Mouse (Mus musculus) heart, embryonic 13.5 days (tissue): ENCODE data around the gene Fto. TPM values are rescaled to one million over a fixed set of nuclear protein-coding genes. Genes with fewer than 3 reads are reported as not detected.

ENCODE experiments used
- ATAC-seq: fragments of 200-750 bp; cut with Nextera tagmentation; 2 replicates; pipeline ENCODE4 v1.8.0; 2017; ENCODE audit warnings: moderate TSS enrichment; ENCODE audit not compliant: insufficient number of reproducible peaks, low FRiP score, low TSS enrichment; ENCODE audit errors: extremely low read depth
- H3K27ac ChIP-seq: fragments of 300-500 bp; sonication (generic); replicated peaks from 2 replicates; pipeline ENCODE4 v1.5.1; 2015; ENCODE audit warnings: moderate library complexity, mild to moderate bottlenecking, inconsistent platforms
- H3K27me3 ChIP-seq: fragments of 300-500 bp; sonication (generic); replicated peaks from 2 replicates; pipeline ENCODE4 v1.6.1; 2015; ENCODE audit warnings: mild to moderate bottlenecking, inconsistent platforms
- H3K36me3 ChIP-seq: fragments of 300-500 bp; sonication (generic); 2 replicates; pipeline ENCODE4 v1.6.1; 2015; ENCODE audit warnings: mild to moderate bottlenecking, inconsistent platforms
- H3K4me1 ChIP-seq: fragments of 300-500 bp; sonication (generic); 2 replicates; pipeline ENCODE4 v1.6.1; 2015; ENCODE audit warnings: inconsistent platforms
- H3K4me2 ChIP-seq: fragments of 300-500 bp; sonication (generic); 2 replicates; pipeline ENCODE4 v1.6.1; 2015; ENCODE audit warnings: inconsistent platforms, mild to moderate bottlenecking, moderate library complexity
- H3K4me3 ChIP-seq: fragments of 300-500 bp; sonication (generic); 2 replicates; pipeline ENCODE4 v1.5.1; 2015; ENCODE audit warnings: moderate library complexity, mild to moderate bottlenecking, inconsistent platforms
- H3K9ac ChIP-seq: fragments of 300-500 bp; sonication (generic); 2 replicates; pipeline ENCODE4 v1.6.1; 2015; ENCODE audit warnings: inconsistent platforms, mild to moderate bottlenecking, moderate library complexity
- H3K9me3 ChIP-seq: fragments of 300-500 bp; sonication (generic); 2 replicates; pipeline ENCODE4 v1.6.1; 2016; ENCODE audit warnings: inconsistent platforms
- WGBS: fragments of 180-500 bp; shearing (Covaris S2); methylation state at CpG from one replicate; pipeline ENCODE4 v1.1.7; 2015; ENCODE audit warnings: mixed read lengths; 5-methylcytosine and 5-hydroxymethylcytosine counted together
- polyA plus RNA-seq: library from polyadenylated mRNA; unstranded; fragments of >200 nt; fragmentation: Nextera tagmentation; extraction: Ambion mirVana; gene quantifications from 2 replicates; pipeline ENCODE4 v1.2.1, GENCODE M21; 2015

The Fto gene
- polyA plus RNA-seq, 1 experiment from 2014 or later = 64.3 TPM

DNA sequence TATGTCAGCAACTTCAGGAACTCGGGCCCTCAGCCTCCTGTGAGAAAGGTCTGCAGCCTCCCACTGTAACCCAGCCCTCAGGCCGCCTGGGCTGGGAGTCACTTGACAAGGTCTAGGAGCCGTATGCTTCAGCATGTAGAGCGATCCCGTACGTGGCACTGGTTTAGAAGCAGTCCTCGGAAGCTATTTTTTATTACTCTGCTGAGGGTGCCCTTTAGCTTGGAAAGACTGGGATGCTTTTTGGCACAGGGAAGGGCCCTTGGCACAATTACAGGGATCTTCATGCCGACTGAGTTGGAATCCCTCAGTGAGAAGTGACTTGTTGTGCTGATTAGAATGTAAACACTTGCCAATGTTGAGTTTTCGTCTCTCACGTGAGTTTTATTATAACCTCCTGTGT, 191.6 kb downstream of the Fto start:
- H3K9me3 ChIP-seq = no peaks in the 10 kb centered on the region
- no peak for ATAC-seq
- 76% methylated on average over 10 of the region's 10 CpGs for WGBS
- no peak overlapping the region for H3K9ac ChIP-seq
- no peak overlapping the region for H3K4me2 ChIP-seq
- H3K36me3 ChIP-seq = no peaks in the 10 kb centered on the region
- H3K27ac ChIP-seq = no peak overlapping the region
- H3K27me3 ChIP-seq = no peaks in the 10 kb centered on the region
- peaks cover 55% of the 10 kb centered on the region for H3K4me1 ChIP-seq
- no peak overlapping the region for H3K4me3 ChIP-seq

DNA sequence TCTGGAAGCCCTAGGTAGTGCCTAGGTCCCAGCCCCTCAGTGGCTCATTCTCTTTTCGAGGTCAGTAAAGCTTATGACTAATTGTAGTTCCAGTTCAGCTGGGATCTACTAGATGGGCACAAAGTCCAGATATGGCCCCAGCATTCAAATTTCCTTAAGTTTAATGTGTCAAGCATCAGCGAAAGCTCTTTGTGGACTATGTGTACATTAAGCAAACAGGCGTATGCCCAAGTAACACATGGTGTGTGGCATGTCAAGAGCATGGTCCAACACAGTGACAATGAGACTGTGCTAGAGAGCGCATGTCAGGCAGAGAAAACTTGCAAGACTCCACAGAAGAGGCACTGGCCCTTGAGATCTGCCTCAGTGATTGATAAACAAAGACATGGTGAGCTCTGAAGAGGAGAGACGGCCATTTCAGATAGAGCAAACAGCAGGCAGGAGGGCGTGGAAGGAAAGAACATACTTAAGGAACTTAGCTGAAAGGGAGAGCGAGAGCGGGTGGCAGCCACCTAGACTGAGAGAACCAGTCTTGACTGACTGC, 192.2 kb downstream of the Fto start:
- 77% methylated on average over 8 of the region's 8 CpGs for WGBS
- Histone ChIP-seq H3K36me3 (no peaks in the 10 kb centered on the region), H3K27ac (no peak overlapping the region), H3K4me1 (peaks cover 60% of the 10 kb centered on the region), H3K9ac (no peak overlapping the region), H3K27me3 (no peaks in the 10 kb centered on the region), H3K4me2 (no peak overlapping the region), H3K9me3 (no peaks in the 10 kb centered on the region), H3K4me3 (no peak overlapping the region)
- no peak for ATAC-seq

DNA sequence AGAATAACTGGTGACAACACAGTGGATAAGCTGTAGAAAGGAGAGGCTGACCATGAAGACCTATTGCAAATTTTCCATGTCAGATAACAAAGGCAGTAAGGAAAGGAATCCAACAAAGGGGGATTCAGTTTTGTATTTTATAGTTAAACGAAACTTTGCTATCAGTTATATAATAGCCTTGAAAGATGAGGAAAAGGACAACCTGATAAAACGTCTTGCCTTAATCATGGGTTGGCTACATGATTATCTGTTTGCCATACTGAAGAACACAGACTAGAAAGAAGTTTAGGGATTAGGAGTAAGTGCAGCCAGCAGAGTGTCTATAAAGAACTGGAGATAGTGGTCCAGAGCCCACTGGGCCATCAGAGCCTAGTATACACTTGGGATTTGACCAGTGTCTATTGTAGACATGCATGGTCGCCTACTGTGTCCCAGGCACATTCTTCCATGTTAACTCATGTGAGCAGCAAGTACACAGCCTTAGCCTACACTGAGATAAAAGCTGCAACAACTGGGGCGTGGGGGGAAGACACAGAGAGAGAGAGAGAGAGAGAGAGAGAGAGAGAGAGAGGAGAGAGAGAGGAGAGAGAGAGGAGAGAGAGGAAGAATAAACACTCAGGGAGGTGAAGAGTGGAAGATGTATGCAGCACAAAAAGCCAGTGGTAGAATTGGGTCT, 192.8 kb downstream of the Fto start:
- Histone ChIP-seq H3K27me3 (no peaks in the 10 kb centered on the region), H3K4me2 (no peak overlapping the region), H3K36me3 (no peaks in the 10 kb centered on the region), H3K9me3 (no peaks in the 10 kb centered on the region), H3K4me1 (peaks cover 64% of the 10 kb centered on the region), H3K4me3 (no peak overlapping the region), H3K9ac (no peak overlapping the region), H3K27ac (no peak overlapping the region)
- ATAC-seq = no peak
- 57% methylated on average over 4 of the region's 4 CpGs for WGBS

DNA sequence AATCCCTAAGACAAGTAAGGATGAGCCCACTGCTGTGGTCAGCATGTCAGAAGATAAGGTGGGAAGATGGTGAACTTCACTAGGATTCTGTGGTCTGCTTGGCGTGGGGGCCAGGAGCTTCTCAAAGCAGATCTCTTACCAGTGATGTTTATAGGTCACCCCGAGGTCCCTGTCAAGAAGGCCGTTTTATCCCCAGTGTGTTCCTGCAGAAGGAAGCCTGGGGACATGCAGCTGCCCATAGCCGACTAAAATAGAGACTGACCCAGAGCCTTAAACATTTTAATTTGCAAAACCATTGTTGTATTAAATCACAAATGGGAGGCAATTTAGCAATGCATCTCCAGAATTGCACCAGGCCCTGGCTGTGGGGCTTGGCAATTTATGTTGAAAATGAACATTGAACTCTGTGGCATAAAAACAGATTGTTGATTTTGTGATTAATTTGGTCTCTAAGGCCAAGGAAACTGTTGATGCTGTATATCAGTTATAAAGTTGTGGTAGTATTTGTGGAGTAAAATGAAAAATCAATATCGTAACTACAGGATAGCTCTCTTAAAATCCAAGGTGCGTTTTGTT, 193.4 kb downstream of the Fto start:
- no peak overlapping the region for H3K4me2 ChIP-seq
- no peak for ATAC-seq
- H3K9me3 ChIP-seq = no peaks in the 10 kb centered on the region
- H3K9ac ChIP-seq = no peak overlapping the region
- no peak overlapping the region for H3K27ac ChIP-seq
- H3K4me1 ChIP-seq = peaks cover 64% of the 10 kb centered on the region
- H3K4me3 ChIP-seq = no peak overlapping the region
- WGBS = 59% methylated on average over 6 of the region's 6 CpGs
- H3K27me3 ChIP-seq = no peaks in the 10 kb centered on the region
- no peaks in the 10 kb centered on the region for H3K36me3 ChIP-seq

DNA sequence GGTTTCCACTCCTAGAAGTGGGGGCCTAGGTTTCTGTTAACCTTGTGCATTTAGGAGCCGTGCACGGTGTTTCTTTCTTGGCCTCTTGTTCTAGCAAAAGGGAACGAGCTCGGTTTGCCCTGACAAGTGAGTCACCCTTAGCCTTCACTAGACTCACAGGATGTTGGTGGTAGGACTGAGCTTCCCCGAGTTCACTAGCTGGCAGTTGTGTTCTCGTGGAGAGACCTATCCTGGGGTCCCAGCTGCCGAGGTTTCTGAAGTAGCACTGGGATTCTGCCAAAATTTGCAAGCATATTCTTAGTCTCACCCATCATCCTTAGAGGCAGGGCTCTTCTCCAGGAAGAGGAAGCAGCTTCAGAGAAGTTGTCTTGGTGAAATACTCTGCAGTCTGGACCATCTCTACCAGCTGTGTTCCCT, 194.4 kb downstream of the Fto start:
- no peaks in the 10 kb centered on the region for H3K36me3 ChIP-seq
- H3K4me2 ChIP-seq = no peak overlapping the region
- peaks cover 60% of the 10 kb centered on the region for H3K4me1 ChIP-seq
- H3K9ac ChIP-seq = no peak overlapping the region
- 55% methylated on average over 7 of the region's 7 CpGs for WGBS
- no peak for ATAC-seq
- no peak overlapping the region for H3K4me3 ChIP-seq
- H3K9me3 ChIP-seq = no peaks in the 10 kb centered on the region
- H3K27me3 ChIP-seq = no peaks in the 10 kb centered on the region
- H3K27ac ChIP-seq = peak overlapping the region; percentile 65

DNA sequence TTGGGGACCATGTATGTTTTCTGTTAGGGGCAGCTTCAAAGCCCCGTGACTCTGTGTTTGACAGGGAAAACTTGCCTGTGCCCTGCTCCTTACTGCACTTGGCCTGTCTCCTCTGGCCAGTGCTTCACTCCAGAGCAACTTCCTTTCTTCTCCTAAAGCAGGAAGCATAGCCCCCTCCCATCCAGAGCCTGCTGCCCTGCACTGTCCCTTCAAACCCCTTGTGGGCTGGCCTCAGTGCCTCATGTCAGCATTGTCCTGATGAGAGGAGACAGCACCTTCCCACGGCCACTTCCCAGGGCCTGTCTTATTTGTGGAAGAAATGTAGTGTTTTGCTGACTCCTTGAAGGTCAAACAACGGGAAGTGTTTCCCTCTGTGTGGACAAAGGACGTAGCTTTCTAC, 195.0 kb downstream of the Fto start:
- H3K27me3 ChIP-seq = no peaks in the 10 kb centered on the region
- H3K4me1 ChIP-seq = peaks cover 59% of the 10 kb centered on the region
- H3K4me3 ChIP-seq = no peak overlapping the region
- no peak overlapping the region for H3K9ac ChIP-seq
- ATAC-seq = no peak; the same call in 1 of the 2 replicates
- no peak overlapping the region for H3K4me2 ChIP-seq
- 45% methylated on average over 4 of the region's 4 CpGs for WGBS
- no peaks in the 10 kb centered on the region for H3K9me3 ChIP-seq
- no peaks in the 10 kb centered on the region for H3K36me3 ChIP-seq
- H3K27ac ChIP-seq = peak overlapping the region; percentile 65

DNA sequence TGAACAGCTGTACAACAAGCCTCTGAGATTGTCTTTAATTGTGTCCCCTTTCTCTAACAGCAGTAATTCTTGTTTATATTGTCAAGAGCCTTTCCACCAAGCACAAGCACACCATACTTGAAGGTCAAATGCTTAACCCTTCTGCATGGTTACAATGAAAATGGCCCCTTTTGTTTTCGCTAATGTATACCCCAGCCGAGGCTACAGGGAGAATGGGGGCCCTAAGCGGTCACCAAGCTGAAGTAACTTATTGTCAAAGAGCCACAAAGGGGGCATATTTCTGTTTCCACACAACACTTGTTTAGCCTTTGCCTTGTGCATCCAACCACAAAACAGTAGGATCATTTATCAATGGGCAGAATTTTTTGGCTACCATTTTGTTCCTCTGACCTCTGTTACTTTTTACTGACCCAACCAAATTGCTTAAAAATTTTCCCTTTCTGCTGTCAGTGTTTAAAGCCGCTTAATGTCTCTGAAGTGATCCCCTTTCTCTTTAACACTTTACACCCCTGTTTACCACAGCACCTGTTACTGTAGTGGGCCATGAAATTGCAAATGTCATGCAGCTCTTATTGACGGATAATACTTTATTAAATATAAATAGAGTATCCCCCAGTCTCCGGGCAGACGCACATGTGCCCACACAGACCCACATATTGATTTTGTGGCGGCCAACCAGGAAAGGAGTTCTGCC, 196.0 kb downstream of the Fto start:
- H3K9ac ChIP-seq = no peak overlapping the region
- H3K27ac ChIP-seq = no peak overlapping the region
- H3K27me3 ChIP-seq = no peaks in the 10 kb centered on the region
- H3K36me3 ChIP-seq = no peaks in the 10 kb centered on the region
- H3K4me2 ChIP-seq = no peak overlapping the region
- peaks cover 53% of the 10 kb centered on the region for H3K4me1 ChIP-seq
- WGBS = 84% methylated on average over 8 of the region's 8 CpGs
- no peak overlapping the region for H3K4me3 ChIP-seq
- no peak for ATAC-seq
- H3K9me3 ChIP-seq = no peaks in the 10 kb centered on the region

DNA sequence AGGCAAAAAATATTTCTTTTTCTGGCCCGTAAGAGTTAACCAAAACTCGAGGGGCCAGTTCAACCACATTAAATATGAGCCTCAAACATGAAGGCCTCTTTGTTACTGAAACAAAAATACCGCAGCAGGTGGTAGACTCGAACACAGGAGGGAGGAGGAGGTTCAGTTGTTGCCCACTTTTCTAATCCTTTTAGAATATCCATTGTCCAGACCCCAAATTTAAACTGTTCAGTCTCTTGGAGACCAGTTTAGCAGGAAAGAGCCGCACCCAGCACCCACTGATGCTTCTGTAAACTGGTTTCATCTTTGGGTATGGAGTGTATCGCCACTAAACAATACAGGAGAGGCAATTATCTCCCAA, 196.6 kb downstream of the Fto start:
- no peak overlapping the region for H3K27ac ChIP-seq
- peaks cover 51% of the 10 kb centered on the region for H3K4me1 ChIP-seq
- no peaks in the 10 kb centered on the region for H3K27me3 ChIP-seq
- H3K4me3 ChIP-seq = no peak overlapping the region
- 80% methylated on average over 6 of the region's 6 CpGs for WGBS
- no peaks in the 10 kb centered on the region for H3K36me3 ChIP-seq
- no peak for ATAC-seq
- no peak overlapping the region for H3K4me2 ChIP-seq
- no peak overlapping the region for H3K9ac ChIP-seq
- H3K9me3 ChIP-seq = no peaks in the 10 kb centered on the region

DNA sequence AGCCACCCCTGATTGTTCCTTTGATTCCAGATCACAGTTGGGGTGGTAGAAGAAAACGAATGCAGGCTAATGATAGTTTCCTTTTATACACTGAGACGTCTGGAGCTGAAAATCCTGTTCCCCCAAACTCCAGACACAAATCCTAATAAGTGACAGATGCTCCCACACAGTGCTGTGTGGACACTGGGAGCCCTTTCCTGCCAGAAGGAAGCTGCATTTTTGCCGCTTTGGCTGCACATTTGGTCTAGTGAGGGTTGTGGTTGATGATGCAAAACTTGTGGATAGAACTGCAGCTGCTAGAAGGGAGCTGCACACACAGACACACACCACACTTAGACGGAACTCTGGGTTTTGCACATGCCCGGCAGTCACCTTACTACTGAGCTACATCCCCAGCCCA, 197.4 kb downstream of the Fto start:
- Histone ChIP-seq H3K9ac (no peak overlapping the region), H3K27me3 (no peaks in the 10 kb centered on the region), H3K4me2 (no peak overlapping the region), H3K27ac (no peak overlapping the region), H3K36me3 (no peaks in the 10 kb centered on the region), H3K4me3 (no peak overlapping the region), H3K9me3 (no peaks in the 10 kb centered on the region), H3K4me1 (peaks cover 43% of the 10 kb centered on the region)
- ATAC-seq = no peak
- 64% methylated on average over 5 of the region's 5 CpGs for WGBS

DNA sequence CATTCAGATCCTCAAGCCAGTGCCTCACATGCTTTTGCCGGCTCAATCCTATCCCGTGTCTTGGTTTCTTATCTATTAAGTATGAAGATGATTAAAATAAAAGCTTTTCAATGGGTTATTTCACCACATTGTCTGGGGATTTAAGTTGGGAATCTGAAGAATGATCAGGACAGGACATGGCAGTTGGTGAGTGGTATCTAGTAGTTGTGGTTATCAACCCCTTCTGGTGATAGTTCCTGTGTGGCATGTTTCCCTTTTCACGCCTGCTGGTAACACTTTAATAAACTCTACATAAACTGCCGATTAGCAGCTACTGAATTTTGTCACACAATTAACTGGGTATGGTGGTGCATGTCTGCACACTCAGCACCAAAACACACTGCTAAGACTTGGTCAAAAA, 198.6 kb downstream of the Fto start:
- Histone ChIP-seq H3K4me2 (no peak overlapping the region), H3K4me1 (peaks cover 33% of the 10 kb centered on the region), H3K9ac (no peak overlapping the region), H3K27me3 (no peaks in the 10 kb centered on the region), H3K9me3 (no peaks in the 10 kb centered on the region), H3K4me3 (no peak overlapping the region), H3K36me3 (no peaks in the 10 kb centered on the region), H3K27ac (no peak overlapping the region)
- 55% methylated on average over 4 of the region's 4 CpGs for WGBS
- ATAC-seq = no peak

DNA sequence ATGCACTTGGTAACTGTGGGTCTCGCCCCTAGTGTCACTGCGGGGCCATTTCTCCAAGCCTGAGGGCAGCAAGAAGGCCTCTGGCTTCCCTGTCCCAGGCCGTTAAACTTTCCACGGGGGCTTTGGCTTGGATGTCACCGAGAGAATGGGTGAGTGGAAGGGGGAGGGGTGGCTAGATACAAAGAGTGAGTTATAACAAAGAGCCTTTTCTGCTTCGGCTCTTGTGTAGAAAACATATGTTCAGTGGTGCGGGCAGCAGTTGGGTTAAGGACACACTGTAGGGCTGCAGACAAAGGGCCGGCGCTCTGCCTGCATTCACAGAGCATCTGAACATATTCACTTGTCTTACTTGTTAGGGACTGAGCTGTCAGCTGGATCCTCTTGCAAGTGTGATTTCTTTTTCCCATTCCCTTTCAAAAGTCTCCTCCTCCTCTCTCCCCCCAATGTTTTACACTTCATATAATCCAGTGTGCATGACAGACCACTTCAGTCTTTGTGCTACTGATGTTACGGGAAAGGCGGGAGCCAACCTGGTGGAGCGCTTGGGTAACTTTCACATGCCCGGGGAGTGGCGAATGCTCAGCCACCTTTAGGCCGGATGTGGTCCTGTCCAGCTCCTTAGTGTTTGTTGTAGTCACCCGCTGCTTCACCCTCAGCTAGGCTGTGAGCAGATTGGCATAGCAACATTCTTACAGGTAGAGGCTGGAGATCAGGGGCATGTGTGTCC, 201.6 kb downstream of the Fto start:
- H3K36me3 ChIP-seq = no peaks in the 10 kb centered on the region
- ATAC-seq = no peak
- no peak overlapping the region for H3K4me2 ChIP-seq
- no peaks in the 10 kb centered on the region for H3K27me3 ChIP-seq
- no peak overlapping the region for H3K9ac ChIP-seq
- 69% methylated on average over 16 of the region's 16 CpGs for WGBS
- H3K4me3 ChIP-seq = no peak overlapping the region
- no peaks in the 10 kb centered on the region for H3K9me3 ChIP-seq
- H3K27ac ChIP-seq = no peak overlapping the region
- peaks cover 41% of the 10 kb centered on the region for H3K4me1 ChIP-seq
